Mouse (Mus musculus): ENCODE data around the gene Six3.

- TF ChIP-seq CTCF (IDR thresholded peaks at IDR 0.05; ENCODE audit: extremely low read depth, insufficient read length, insufficient replicate concordance, low read depth, low read length) (no peak), POLR2A (IDR thresholded peaks at IDR 0.05; ENCODE audit: low read depth, low read length) (no peak)
Measured at GRCm38 (mm10) chr17:85596341-85596890, 17.0 kb upstream of the Six3 start.
